Mouse (Mus musculus): ENCODE results near the gene Rbfox1. TPM values are rescaled to one million over a fixed set of nuclear protein-coding genes. Genes with fewer than 3 reads are reported as not detected.

Gene Rbfox1
- polyA plus RNA-seq, 1 experiment = 0.21 TPM

GRCm38 (mm10) chr16:6949666-6950065 lies 1064.5 kb downstream of the Rbfox1 start:
- TF ChIP-seq FLI1 (IDR thresholded peaks at IDR 0.05; ENCODE audit: low read length) = no peak
- no peak for TF ChIP-seq GATA1 (IDR thresholded peaks at IDR 0.05; ENCODE audit: borderline replicate concordance, low read length)
- H3K4me1 ChIP-seq = no peaks in the 10 kb centered on the region
- no peak overlapping the region for H3K4me3 ChIP-seq (replicated peaks)
- no peaks in the 10 kb centered on the region for H3K27me3 ChIP-seq (replicated peaks)
- H3K9me3 ChIP-seq = 0 out of 2 replicates have a peak, but pooled peaks cover 3% of the 10 kb centered on the region
- no peaks in the 10 kb centered on the region for H3K36me3 ChIP-seq (replicated peaks; ENCODE audit: low read length)

- no peak overlapping the region for H3K4me3 ChIP-seq (replicated peaks)
- no peaks in the 10 kb centered on the region for H3K36me3 ChIP-seq (replicated peaks; ENCODE audit: low read length)
- 0 out of 2 replicates have a peak, but pooled peaks cover 3% of the 10 kb centered on the region for H3K9me3 ChIP-seq
- TF ChIP-seq FLI1 (IDR thresholded peaks at IDR 0.05; ENCODE audit: low read length) = no peak
- TF ChIP-seq GATA1 (IDR thresholded peaks at IDR 0.05; ENCODE audit: borderline replicate concordance, low read length) = no peak
- H3K4me1 ChIP-seq = no peaks in the 10 kb centered on the region
- no peaks in the 10 kb centered on the region for H3K27me3 ChIP-seq (replicated peaks)
Measured at GRCm38 (mm10) chr16:6955102-6955675, 1070.0 kb downstream of the Rbfox1 start.

- no peaks in the 10 kb centered on the region for H3K9me3 ChIP-seq
- TF ChIP-seq GATA1 (IDR thresholded peaks at IDR 0.05; ENCODE audit: borderline replicate concordance, low read length) = no peak
- TF ChIP-seq FLI1 (IDR thresholded peaks at IDR 0.05; ENCODE audit: low read length) = no peak
- H3K4me1 ChIP-seq = no peaks in the 10 kb centered on the region
- H3K4me3 ChIP-seq (replicated peaks) = no peak overlapping the region
- no peaks in the 10 kb centered on the region for H3K36me3 ChIP-seq (replicated peaks; ENCODE audit: low read length)
- H3K27me3 ChIP-seq (replicated peaks) = no peaks in the 10 kb centered on the region
Measured at GRCm38 (mm10) chr16:6961931-6962379, 1076.8 kb downstream of the Rbfox1 start.

- H3K4me3 ChIP-seq (replicated peaks) = no peak overlapping the region
- no peaks in the 10 kb centered on the region for H3K27me3 ChIP-seq (replicated peaks)
- no peaks in the 10 kb centered on the region for H3K36me3 ChIP-seq (replicated peaks; ENCODE audit: low read length)
- no peaks in the 10 kb centered on the region for H3K9me3 ChIP-seq
- TF ChIP-seq GATA1 (IDR thresholded peaks at IDR 0.05; ENCODE audit: borderline replicate concordance, low read length) = no peak
- TF ChIP-seq FLI1 (IDR thresholded peaks at IDR 0.05; ENCODE audit: low read length) = no peak
- H3K4me1 ChIP-seq = no peaks in the 10 kb centered on the region
Measured at GRCm38 (mm10) chr16:6962508-6962907, 1077.4 kb downstream of the Rbfox1 start.

GRCm38 (mm10) chr16:6963533-6963932 lies 1078.4 kb downstream of the Rbfox1 start:
- TF ChIP-seq FLI1 (IDR thresholded peaks at IDR 0.05; ENCODE audit: low read length) (no peak), GATA1 (IDR thresholded peaks at IDR 0.05; ENCODE audit: borderline replicate concordance, low read length) (no peak)
- H3K9me3 ChIP-seq = no peaks in the 10 kb centered on the region

GRCm38 (mm10) chr16:6964720-6965583 lies 1079.8 kb downstream of the Rbfox1 start:
- no peaks in the 10 kb centered on the region for H3K4me1 ChIP-seq
- H3K27me3 ChIP-seq (replicated peaks) = no peaks in the 10 kb centered on the region
- no peak overlapping the region for H3K4me3 ChIP-seq (replicated peaks)
- TF ChIP-seq FLI1 (IDR thresholded peaks at IDR 0.05; ENCODE audit: low read length) (no peak), GATA1 (IDR thresholded peaks at IDR 0.05; ENCODE audit: borderline replicate concordance, low read length) (no peak)
- no peaks in the 10 kb centered on the region for H3K9me3 ChIP-seq
- no peaks in the 10 kb centered on the region for H3K36me3 ChIP-seq (replicated peaks; ENCODE audit: low read length)

More at GRCm38 (mm10) chr16:6963533-6963932, 1078.4 kb downstream of the Rbfox1 start:
- no peaks in the 10 kb centered on the region for H3K27me3 ChIP-seq (replicated peaks)
- no peak overlapping the region for H3K4me3 ChIP-seq (replicated peaks)
- no peaks in the 10 kb centered on the region for H3K4me1 ChIP-seq
- no peaks in the 10 kb centered on the region for H3K36me3 ChIP-seq (replicated peaks; ENCODE audit: low read length)

GRCm38 (mm10) chr16:6969986-6970385 lies 1084.8 kb downstream of the Rbfox1 start:
- Histone ChIP-seq H3K4me1 (no peaks in the 10 kb centered on the region), H3K4me3 (replicated peaks) (no peak overlapping the region), H3K36me3 (replicated peaks; ENCODE audit: low read length) (no peaks in the 10 kb centered on the region), H3K9me3 (peaks cover 5% of the 10 kb centered on the region; the same call in 1 of the 2 replicates), H3K27me3 (replicated peaks) (no peaks in the 10 kb centered on the region)
- TF ChIP-seq FLI1 (IDR thresholded peaks at IDR 0.05; ENCODE audit: low read length) (no peak), GATA1 (IDR thresholded peaks at IDR 0.05; ENCODE audit: borderline replicate concordance, low read length) (no peak)

GRCm38 (mm10) chr16:6976341-6976740 lies 1091.2 kb downstream of the Rbfox1 start:
- Histone ChIP-seq H3K4me1 (no peaks in the 10 kb centered on the region), H3K4me3 (replicated peaks) (no peak overlapping the region), H3K9me3 (0 out of 2 replicates have a peak, but pooled peaks cover 4% of the 10 kb centered on the region), H3K27me3 (replicated peaks) (no peaks in the 10 kb centered on the region), H3K36me3 (replicated peaks; ENCODE audit: low read length) (no peaks in the 10 kb centered on the region)
- TF ChIP-seq FLI1 (IDR thresholded peaks at IDR 0.05; ENCODE audit: low read length) = no peak
- no peak for TF ChIP-seq GATA1 (IDR thresholded peaks at IDR 0.05; ENCODE audit: borderline replicate concordance, low read length)

GRCm38 (mm10) chr16:6983947-6984346 lies 1098.8 kb downstream of the Rbfox1 start:
- Histone ChIP-seq H3K9me3 (no peaks in the 10 kb centered on the region), H3K4me1 (no peaks in the 10 kb centered on the region), H3K27me3 (replicated peaks) (no peaks in the 10 kb centered on the region), H3K36me3 (replicated peaks; ENCODE audit: low read length) (no peaks in the 10 kb centered on the region), H3K4me3 (replicated peaks) (no peak overlapping the region)
- TF ChIP-seq GATA1 (IDR thresholded peaks at IDR 0.05; ENCODE audit: borderline replicate concordance, low read length) = no peak
- TF ChIP-seq FLI1 (IDR thresholded peaks at IDR 0.05; ENCODE audit: low read length) = no peak

GRCm38 (mm10) chr16:6986031-6986430 lies 1100.9 kb downstream of the Rbfox1 start:
- no peaks in the 10 kb centered on the region for H3K9me3 ChIP-seq
- no peaks in the 10 kb centered on the region for H3K27me3 ChIP-seq (replicated peaks)
- H3K36me3 ChIP-seq (replicated peaks; ENCODE audit: low read length) = no peaks in the 10 kb centered on the region
- no peaks in the 10 kb centered on the region for H3K4me1 ChIP-seq
- H3K4me3 ChIP-seq (replicated peaks) = no peak overlapping the region
- no peak for TF ChIP-seq GATA1 (IDR thresholded peaks at IDR 0.05; ENCODE audit: borderline replicate concordance, low read length)
- no peak for TF ChIP-seq FLI1 (IDR thresholded peaks at IDR 0.05; ENCODE audit: low read length)

All from megakaryocyte, embryonic 14.5 days (primary cell).